Mouse (Mus musculus): ENCODE results near the gene Ffar3.
"Not testable (repeated sequence)": the region's sequence is repeated elsewhere in the genome, so short reads cannot be mapped to it uniquely, and the experiment has no call there.

The Ffar3 gene

DNA sequence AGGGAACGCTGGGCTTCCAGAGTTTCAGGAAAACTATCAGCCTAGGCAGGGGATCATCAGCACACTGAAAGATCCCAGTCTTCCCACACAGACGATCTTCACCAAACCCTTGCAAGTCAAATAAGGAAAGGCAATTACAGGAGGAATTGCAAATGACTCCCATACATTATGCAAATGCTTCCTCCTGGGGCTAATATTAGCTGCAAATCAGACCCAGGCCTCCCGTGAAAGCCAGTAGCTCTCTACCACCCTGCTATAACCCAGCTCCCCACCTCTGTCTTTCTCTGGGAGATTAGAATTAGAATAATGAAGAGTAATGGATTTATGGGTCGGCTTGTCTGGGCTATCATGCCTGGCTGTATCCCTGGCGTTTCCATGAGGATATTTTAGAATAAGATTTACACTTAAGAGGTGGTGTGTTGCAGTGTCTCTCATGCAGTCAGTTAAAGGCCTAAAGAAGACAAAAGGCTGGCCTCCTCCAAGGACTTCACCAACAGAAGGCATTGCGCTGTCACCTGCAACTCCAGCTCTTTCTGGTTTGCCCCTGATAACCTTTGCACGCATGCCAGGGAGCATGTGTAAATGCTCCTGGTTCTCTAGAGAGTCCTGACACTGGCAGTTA lies 11.2 kb downstream of the Ffar3 start:
- DNase-seq (ENCODE audit: low spot score in 2 of 2) = no peak

- DNase-seq (ENCODE audit: low spot score in 2 of 2) = no peak
These were observed 13.9 kb downstream of the Ffar3 start for GRCm38 (mm10) chr7:30842092-30842491.

DNA sequence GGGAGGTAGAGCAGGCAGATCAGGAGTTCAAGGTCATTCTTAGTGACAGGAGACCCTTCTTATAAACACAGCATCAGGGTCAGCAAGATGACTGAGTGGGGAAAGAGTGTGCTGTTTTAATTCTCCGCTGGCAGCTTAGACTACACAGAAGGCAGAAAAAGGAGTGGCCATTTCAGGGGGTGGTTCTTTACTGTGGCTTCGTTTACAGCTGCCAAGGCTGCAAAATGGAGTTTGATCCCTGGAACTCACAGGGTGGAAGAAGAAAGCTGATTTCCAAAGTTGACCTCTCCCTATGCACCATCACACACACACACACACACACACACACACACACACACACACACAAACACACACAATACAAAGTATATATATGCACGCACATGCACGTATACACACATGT lies 14.6 kb downstream of the Ffar3 start:
- DNase-seq (ENCODE audit: low spot score in 2 of 2) = no peak

- DNase-seq (ENCODE audit: low spot score in 2 of 2) = no peak
These were observed 15.7 kb downstream of the Ffar3 start for GRCm38 (mm10) chr7:30840306-30840705.

- no peak for DNase-seq (ENCODE audit: low spot score in 2 of 2)
These were observed 18.7 kb downstream of the Ffar3 start for GRCm38 (mm10) chr7:30837277-30837676.

DNA sequence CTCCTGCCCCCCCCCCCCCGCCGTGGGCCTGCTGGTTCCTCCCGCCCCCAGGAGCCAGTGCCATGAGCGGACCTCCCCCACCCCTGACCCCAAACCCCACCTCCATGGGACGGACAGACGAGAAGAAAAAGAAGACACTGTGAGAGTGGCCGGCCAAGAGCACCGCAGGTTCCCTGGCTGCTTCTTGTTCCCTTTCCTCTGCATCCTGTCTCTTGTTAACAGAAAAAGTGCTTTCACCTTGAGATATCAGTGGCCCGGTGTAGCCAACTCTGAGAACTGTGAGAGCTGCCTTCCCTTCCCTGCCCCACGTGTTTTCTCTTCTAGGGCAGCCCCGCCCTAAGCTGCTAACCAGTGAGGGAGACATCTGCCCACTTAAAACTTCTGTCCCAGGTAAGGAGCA lies 23.3 kb downstream of the Ffar3 start:
- not testable (repeated sequence) for DNase-seq (ENCODE audit: low spot score in 2 of 2)

GRCm38 (mm10) chr7:30832261-30832660 lies 23.7 kb downstream of the Ffar3 start:
- DNase-seq (ENCODE audit: low spot score in 2 of 2) = no peak

- DNase-seq (ENCODE audit: low spot score in 2 of 2) = no peak
These were observed 26.6 kb downstream of the Ffar3 start for GRCm38 (mm10) chr7:30829428-30829827.

DNA sequence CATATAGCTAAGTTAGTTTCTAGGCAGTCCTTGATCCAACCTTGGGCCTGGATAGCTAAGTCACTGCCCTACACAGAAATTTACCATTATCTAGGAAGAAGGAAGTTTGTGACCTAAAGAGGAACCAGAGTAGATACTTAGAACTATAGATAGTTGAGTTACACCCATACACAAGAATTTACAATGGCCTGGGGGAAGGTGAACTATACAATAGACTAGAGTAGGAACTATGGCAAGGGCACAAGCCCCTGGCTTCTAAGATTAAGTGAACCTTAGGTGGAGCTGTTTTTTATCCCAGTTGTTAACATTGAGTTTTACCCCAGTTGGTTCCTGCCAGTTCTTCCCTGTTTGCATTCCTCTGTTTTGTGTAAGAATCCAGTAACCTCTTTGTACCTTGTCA lies 27.1 kb downstream of the Ffar3 start:
- not testable (repeated sequence) for DNase-seq (ENCODE audit: low spot score in 2 of 2)

- no peak for DNase-seq (ENCODE audit: low spot score in 2 of 2)
These were observed 29.3 kb downstream of the Ffar3 start for GRCm38 (mm10) chr7:30826660-30827059.

- DNase-seq (ENCODE audit: low spot score in 2 of 2) = no peak
These were observed 31.7 kb downstream of the Ffar3 start for GRCm38 (mm10) chr7:30824306-30824705.

GRCm38 (mm10) chr7:30823675-30824074 lies 32.3 kb downstream of the Ffar3 start, which contains the start of gene Ffar2:
Gene Ffar2, minus strand, starts transcription at chr7:30823775.
- no peak for DNase-seq (ENCODE audit: low spot score in 2 of 2)

GRCm38 (mm10) chr7:30821532-30821931 lies 34.4 kb downstream of the Ffar3 start:
- no peak for DNase-seq (ENCODE audit: low spot score in 2 of 2)

- DNase-seq (ENCODE audit: low spot score in 2 of 2) = no peak
These were observed 35.0 kb downstream of the Ffar3 start for GRCm38 (mm10) chr7:30820854-30821445.

- no peak for DNase-seq (ENCODE audit: low spot score in 2 of 2)
These were observed 35.8 kb downstream of the Ffar3 start for GRCm38 (mm10) chr7:30820131-30820530.

DNA sequence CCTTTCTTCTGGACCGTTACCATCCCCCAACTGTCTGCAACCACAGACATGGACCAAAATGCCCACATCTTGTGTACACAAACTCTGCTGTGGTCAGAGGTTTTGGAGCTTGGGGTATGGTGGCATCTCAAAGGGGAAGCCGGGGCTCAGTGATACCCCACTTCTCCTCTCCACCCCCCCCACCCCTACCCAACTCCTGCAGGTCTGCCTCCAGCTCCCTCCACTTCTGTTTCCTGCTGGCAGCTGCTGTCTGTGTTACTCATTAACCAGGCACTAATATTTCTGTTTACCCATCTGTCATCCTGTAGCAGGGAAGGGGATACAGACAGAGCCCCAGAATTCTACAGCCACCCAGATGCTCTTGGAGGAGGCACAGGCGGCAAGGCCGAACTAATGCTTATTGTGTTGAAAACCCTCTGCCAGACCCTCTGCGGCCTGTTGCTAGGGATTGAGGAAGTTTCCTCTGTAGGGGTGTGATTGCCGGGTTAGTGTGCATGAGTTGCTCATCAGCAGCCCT lies 43.6 kb downstream of the Ffar3 start:
- no peak for DNase-seq (ENCODE audit: low spot score in 2 of 2)

DNA sequence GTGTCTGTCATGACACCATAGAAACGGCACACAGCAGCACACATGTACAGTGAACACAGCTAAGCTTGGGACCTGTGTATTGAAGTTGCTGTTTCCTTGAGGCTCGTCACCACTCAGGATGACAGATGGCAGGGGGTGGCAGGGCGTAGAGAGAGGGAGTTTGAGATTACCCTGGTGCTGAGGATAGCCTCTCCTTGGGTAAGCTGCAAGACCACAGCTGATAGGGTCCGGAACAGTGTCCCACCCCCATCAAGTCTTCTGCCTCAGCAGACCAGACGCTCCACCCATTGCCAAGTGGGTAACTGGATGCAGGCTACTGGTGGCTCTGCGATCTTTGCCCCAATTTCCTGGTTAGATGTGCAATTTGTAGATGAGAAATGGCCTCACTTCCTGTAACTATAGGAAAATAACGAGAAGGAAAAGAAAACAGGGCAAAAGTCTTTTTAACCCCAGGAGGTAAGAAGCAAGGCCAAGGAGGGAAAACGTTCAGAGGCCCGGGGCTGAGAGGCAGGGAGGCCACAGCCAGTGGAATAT lies 44.2 kb downstream of the Ffar3 start:
- no peak for DNase-seq (ENCODE audit: low spot score in 2 of 2)

GRCm38 (mm10) chr7:30810319-30810718 lies 45.7 kb downstream of the Ffar3 start:
- DNase-seq (ENCODE audit: low spot score in 2 of 2) = no peak

- no peak for DNase-seq (ENCODE audit: low spot score in 2 of 2)
These were observed 50.1 kb downstream of the Ffar3 start for GRCm38 (mm10) chr7:30805924-30806323.
